Mouse (Mus musculus) left cerebral cortex, postnatal 4 days (tissue): ENCODE measurements at regions not wholly inside any gene's neighbourhood (a gene's known extent, or its start where the extent isn't known, plus 50 kb on each side); places are given as distances from the start of the nearest gene placed in this dataset.
A peak's percentile ranks its signal among the peaks of the same experiment; 100 is the strongest.

ENCODE experiments used
- DNase-seq: peaks from one replicate; pipeline ENCODE4 v3.0.0-alpha.2; 2022
- intact Hi-C: fragments of 180-260 bp; cut with DNase I; formaldehyde crosslinking; loops from one replicate; pipeline ENCODE4 v1.15.1; 2025

DNA sequence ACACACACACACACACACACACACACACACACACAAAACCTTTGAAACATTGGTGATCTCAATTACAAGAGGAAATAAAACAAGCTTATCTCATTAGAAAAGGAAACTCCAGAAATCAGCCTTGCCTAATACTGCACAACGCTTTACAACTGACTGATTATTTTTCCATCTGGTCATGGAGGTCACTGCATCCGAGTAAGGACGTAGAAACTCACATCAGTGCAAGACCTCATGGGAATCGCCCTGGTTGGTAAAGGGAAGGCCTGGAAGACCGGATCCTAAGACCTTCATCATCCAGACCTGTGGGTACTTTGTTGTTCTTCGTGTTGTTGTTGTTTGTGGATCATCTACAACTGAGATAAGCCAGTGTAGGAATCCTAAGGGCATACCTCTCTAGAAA lies 77.8 kb upstream of the Sestd1 start:
- intact Hi-C loops = loop anchor here (5.0 kb wide), 1 partner anchor 344 kb away; no protein-coding TSS in a partner anchor
- DNase-seq = no peak

DNA sequence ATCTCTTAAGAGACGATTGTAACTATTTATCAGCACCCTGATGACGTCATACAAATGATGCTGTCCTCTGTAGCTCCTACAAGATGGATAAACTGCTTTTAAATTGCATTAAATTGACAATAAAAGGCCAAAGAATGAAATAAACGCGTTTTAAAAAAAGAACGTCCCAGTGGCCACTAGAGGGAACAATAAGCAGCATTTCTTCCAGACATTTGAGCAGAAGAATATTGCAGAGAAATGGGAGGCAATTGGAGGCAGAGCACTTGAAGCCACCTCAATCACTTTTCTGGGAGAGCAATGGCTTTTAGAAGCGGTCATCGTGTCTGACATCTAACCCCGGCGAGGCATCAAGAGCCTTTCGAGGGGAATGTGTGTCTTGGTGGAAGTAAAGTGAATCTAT lies 76.4 kb upstream of the Sestd1 start:
- intact Hi-C loops = loop anchor here (5.0 kb wide), 1 partner anchor 346 kb away; no protein-coding TSS in a partner anchor

DNA sequence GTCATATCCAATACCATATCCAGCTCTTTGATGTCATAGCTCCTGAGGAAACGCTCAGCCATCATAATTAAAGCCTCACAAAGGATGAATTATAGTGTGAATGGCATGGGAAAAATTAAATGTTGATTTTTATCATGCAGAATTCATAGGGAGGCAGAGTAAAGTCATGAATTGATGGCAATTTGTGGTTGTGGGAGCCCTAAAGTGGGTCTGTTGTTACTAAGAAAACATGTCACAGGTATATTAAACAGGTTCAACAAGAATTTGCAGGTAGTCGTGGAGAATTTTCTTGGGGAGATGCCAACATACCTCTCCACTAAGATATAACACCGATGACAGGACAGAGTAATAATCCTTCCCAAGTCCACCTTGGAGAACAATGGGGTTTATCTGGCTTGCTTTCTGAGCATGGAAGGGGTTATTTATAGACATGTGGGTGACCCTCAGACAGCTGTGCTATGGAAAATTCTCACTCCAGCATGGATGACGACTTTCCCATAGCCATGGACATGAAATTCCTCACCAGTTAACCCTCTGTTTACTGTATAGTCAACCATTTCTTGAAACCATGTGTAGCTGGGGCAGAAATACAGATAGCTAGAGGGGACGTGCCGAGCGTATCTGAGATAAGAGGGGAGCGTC lies 71.7 kb upstream of the Sestd1 start:
- no peak for DNase-seq
- intact Hi-C loops = no loop called here

More for the DNA sequence above, 76.4 kb upstream of the Sestd1 start:
- no peak for DNase-seq

DNA sequence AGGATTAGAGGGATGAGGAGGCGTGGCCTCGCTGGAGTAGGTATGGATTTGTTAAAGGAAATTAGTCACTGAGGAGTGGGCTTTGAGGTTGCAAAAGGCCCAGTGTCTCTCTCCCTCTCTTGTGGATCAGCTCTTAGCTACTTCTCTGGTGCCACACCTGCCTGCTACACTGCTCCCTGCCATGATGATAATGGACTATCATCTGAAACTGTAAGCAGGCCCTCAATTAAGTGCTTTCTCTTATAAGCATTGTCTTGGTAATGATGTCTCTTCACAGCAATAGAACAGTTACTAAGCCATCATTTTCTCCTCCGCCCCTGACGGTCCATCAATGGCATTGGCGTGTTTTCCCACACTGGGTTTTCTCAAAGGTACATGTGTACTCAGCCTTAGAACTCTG lies 66.6 kb upstream of the Sestd1 start:
- intact Hi-C loops = loop anchor here (10.0 kb wide), 1 partner anchor 372 kb away; no protein-coding TSS in a partner anchor
- DNase-seq = no peak

DNA sequence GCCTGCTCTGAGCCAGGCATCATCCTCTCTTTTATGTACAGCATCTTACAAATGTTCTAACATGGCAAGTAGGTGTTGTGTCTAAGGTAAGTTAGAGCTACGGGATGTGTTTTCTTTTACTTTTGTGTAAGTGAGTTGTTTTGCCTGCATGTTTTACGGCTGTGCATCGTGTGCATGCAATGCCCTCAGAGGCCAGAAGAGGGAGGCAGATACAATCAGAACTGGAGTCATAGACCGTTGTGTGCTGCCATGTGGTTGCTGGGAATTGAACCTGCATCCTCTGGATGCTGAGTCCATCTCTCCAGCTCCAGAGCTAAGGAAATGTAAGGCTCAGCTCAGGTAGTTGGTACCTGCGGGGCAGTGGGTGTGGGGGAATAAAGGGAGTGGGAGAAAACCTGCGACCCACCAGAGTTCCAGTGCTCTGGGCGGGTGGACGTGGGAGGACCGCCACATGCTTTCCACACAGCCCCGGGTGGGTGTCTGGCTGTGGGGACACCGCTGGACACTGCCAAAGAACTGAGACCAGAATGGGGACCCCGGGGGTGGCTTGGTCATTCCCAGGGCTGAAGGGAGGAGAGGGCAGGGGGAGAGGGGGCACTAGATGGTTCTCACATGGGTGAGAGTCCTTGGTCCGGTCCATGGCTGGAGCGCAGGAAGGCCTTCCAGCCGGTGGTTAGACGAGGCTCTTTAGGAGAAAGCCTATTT lies 63.5 kb upstream of the Sestd1 start:
- no peak for DNase-seq
- intact Hi-C loops = loop anchor here (5.0 to 10.0 kb wide), 2 partner anchors 282 to 369 kb away; no protein-coding TSS in a partner anchor

DNA sequence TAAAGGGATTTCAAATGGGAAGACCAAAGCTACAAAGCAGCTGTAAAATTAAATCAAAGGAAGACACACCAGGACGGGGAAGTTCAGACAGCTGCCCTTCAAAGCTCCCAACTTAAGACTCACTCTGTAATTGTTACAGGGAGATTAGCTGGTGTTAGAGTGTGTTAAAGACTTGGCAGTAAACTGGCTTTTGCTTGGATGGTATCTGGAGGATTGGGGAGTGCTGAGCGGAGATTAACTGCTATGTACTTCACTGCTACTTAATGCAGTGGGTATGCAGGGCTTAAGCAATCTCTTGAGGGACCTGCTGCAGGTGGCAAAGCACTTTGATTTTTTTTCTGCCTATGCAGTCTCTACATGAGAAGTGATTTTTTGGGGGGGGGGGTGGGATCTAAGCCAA lies 62.0 kb upstream of the Sestd1 start:
- intact Hi-C loops = loop anchor here (5.0 to 10.0 kb wide), 2 partner anchors 280 to 368 kb away; no protein-coding TSS in a partner anchor
- no peak for DNase-seq

DNA sequence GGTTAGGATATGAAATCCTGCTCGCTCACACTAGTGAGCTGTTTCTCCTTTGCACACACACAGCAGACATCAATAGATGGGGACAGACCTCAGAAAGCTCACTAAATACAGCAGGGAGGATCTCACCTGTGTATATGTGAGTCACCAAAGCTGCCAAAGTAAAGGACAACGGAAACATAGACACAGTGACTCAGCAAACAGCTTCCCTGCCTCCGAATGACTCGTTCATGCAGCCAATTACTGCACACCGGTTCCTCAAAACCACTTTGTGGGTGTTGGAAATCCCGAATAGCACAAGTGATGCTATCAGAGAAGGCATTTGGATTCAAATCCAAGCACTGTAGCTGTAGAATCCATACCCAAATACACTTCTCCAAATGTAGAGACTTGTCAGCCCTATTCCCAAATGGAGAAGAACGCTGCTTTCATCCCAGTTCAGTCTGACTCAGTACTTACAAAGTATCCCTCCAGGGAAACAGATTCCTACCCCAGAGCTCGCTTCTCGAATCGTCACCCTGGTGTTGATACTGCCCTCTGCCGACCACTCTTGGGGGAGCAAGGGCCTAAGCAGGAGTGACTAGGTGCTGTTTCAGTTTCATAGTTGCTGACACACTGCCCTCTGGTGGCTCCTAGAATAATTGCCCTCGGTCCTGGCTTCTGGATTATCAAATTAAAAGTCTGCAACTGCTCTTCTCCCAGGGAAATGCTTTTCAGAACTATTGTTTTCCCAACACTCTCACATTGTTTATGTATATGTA lies 61.4 kb upstream of the Sestd1 start:
- DNase-seq = peak; percentile 95
- intact Hi-C loops = loop anchor here (5.0 to 10.0 kb wide), 2 partner anchors 279 to 367 kb away; no protein-coding TSS in a partner anchor

DNA sequence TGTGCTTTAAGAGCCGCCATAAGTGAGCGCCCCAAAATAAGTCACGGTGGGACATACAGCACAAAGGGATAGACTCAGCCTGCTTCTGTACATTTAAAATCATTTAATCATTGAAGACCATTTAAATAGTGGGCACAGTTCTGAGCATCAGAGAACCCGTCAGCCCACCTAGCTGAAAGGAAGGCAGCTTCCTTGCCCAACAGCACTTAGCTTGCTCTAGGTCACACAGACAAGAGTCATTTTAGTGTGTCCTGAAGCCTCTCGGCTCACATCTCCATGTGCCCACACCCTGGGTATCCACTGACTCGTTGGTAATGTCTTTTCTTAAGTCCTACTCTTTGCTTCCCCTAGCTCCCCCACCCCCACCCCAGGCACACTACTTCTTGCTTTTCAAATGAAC lies 59.7 kb upstream of the Sestd1 start:
- DNase-seq = no peak
- intact Hi-C loops = loop anchor here (5.0 to 10.0 kb wide), 2 partner anchors 278 to 365 kb away; no protein-coding TSS in a partner anchor

DNA sequence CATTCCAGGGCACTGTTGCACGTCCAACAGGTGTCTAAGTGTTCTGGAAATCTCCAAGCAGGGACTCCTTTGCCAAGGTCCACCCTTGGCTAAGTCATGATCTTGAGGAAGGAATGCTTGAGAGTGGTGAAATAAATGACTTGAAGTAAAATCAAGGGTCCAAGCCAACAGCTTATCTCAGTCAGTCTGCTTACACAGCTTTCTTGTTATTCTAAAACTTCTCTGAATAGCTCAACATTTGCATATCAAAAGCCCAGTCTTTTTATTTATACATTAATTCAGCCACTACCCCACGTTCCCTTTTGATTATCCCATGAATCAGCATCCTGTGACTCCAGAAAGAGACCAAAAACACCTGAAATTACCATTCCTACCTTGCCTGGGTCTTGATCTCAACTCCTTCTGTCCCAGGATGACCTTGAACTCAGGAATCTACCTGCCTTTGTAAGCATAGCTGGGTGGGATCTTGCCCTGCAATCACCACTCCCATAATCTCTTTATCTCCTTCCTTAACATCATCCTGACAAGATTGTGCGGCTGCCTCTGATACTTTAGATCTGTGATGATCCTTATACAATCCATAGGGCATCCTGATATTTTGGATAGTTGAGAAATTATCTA lies 57.5 kb upstream of the Sestd1 start:
- intact Hi-C loops = no loop called here
- DNase-seq = no peak

DNA sequence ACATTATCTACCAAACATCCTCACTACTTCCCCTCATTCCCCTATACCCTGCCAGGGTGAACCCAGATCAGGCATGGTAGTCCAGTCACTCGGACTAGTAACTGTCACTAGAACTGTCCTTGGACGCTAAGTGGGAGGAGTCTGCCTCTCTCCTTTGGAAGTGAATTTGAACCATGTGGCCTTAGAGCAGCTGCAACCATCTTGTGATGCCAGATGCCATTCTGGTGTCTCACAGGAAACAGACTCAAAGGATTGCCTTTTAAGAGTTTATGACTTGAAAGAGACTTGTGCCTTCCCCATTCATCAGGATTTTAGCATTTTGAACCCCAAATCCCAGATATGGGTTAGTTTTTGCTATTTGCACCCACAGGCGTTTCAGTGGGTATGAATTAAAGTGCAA lies 56.9 kb upstream of the Sestd1 start:
- no peak for DNase-seq
- intact Hi-C loops = no loop called here

DNA sequence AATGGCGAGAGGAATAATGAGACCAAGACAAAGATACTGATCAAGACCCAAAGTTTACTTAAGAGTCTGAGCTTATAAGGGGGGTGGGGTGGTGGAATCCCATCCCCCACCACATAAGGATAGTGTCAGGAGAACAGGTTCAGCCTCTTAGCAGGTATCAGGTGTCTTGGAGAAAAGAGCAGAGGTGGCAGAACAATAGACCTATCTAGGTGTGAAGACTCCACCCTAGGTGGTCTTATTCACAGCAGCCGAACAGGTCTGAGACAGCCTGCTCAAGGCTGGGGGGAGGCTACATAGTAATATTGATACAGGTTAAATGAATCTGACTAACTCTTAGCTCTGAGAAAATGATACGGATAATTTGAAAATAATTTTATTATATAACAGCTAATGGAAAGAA lies 56.4 kb upstream of the Sestd1 start:
- no peak for DNase-seq
- intact Hi-C loops = no loop called here

DNA sequence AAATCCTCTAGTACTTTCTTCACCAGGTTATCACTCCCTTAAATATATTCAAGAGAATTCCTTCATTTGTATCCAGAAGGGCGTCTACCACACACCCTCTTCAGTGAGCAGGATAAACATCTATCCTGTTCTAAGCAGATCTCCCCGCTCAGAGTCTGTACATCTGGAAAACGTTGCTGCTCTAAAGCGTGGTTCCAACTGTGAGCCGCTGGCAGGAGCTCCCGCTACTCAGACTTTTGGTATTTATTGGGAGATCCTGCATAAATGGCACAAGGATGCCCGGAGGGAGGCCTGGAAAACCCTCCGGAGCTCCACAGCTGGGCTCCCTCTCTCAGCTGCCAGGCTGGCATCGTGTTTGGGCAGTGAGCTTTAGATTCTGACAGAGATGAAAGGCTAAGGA lies 54.3 kb upstream of the Sestd1 start:
- DNase-seq = no peak
- intact Hi-C loops = no loop called here

DNA sequence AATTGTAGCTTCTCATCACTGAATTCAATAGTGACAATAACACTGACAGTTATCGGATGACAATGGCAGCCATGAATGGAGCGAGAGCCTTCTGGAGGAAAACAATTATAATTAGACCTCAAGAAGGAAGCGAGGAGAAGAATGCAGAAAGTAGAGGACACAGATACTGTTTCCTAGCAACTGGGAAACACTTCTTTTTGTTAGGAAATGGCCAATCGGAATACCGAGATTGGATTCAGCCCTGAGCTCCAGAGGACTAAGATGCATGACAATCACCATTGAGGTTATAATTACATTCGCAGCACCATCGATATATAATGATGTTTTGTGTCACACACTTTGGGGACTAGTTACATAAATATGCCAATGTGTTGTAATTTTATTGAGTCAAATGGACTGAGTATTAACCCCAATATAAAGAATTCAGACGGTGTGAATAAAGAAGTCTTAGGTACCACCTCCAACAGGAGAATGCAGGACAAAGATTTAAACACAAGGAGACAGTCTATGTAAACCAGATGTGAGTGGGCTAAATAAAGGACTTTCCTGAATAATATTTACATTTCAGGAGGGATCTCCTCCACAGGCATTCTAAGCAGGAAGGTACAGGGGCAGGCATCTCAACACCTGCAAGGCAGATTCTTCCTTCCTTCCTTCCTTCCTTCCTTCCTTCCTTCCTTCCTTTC lies 53.1 kb upstream of the Sestd1 start:
- no peak for DNase-seq
- intact Hi-C loops = no loop called here
